Mouse (Mus musculus): ENCODE results near the gene Chrm3.

Chrm3 gene

Small RNAs within 50 kb of the gene (microRNA-seq; reads per million reads assigned to microRNA genes)
- gene Gm24187: 0 reads per million in 2 experiments
